Mouse (Mus musculus): ENCODE measurements around the gene Zfp366. TPM values are rescaled to one million over a fixed set of nuclear protein-coding genes. Genes with fewer than 3 reads are reported as not detected.

The Zfp366 gene
- total RNA-seq, 2 experiments from 2014 or later, result 3.1 to 4.1 TPM

DNA sequence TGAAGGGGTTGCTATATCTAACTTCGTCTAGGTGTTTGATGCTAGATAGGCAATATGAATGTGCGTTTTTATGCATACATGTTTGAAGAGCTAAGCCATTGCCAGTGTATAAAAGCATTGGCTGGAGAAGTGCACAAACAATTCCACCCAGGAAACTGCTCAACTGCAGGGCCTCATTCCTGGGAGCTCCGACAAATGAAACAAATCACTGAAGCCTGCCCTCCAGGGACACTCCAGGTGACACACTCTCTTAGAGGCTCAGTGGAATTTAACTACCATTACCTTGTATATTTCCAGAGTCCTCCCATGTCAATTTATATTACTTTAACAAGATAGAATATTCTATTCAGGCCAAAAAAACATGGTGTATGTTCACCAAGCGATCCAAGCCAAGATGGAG is 35.0 kb downstream of the Zfp366 start:
- no peak for DNase-seq (ENCODE audit: extremely low spot score in 1 of 2, low spot score in 2 of 2)
- H3K4me3 ChIP-seq, result no peak overlapping the region
- no peak for TF ChIP-seq CTCF (IDR thresholded peaks at IDR 0.05)
- H3K27ac ChIP-seq, result no peak overlapping the region
- intact Hi-C loops (cut with DNase I), result no loop called here

DNA sequence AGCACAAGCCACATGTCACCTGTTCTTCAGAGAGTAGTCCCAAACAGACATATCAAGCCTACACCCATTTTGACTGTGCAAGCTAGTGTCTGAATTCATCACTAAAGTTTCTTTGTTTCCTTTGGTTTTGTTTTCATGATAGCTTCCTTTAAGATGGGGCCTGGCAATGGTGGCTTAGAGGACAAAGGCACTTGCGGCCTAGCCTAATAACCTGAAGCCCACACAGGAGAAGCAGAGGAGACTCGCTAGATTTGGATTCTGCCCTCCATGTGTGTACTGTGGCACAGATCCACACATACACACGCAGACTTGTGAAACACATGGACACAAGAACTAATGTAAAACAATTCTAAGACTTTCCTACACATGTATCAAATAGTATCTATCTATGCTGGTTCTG is 37.4 kb downstream of the Zfp366 start:
- no peak overlapping the region for H3K27ac ChIP-seq
- intact Hi-C loops (cut with DNase I), result no loop called here
- no peak overlapping the region for H3K4me3 ChIP-seq
- DNase-seq (ENCODE audit: extremely low spot score in 1 of 2, low spot score in 2 of 2), result no peak
- TF ChIP-seq CTCF (IDR thresholded peaks at IDR 0.05), result no peak

DNA sequence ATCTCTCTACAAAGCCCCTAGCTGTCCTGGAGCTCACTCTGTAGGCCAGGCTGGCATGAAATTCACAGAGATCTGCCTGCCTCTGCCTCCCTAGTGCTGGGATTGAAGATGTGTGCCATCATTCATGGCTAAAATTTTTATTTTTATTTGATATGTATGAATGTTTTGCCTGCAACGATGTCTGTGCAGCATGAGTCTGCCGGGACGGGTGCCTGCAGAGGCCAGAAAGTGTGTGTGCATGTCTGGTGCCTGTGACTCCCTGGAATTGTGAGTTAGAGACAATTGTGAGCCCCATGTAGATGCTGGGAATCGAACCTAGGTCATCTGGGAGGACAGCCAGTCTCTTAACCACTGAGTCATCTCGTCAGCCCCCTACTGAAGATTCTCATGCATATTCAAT is 37.9 kb downstream of the Zfp366 start:
- intact Hi-C loops (cut with DNase I), result no loop called here
- TF ChIP-seq CTCF (IDR thresholded peaks at IDR 0.05), result no peak
- Histone ChIP-seq H3K27ac (no peak overlapping the region), H3K4me3 (no peak overlapping the region)
- DNase-seq (ENCODE audit: extremely low spot score in 1 of 2, low spot score in 2 of 2), result no peak

DNA sequence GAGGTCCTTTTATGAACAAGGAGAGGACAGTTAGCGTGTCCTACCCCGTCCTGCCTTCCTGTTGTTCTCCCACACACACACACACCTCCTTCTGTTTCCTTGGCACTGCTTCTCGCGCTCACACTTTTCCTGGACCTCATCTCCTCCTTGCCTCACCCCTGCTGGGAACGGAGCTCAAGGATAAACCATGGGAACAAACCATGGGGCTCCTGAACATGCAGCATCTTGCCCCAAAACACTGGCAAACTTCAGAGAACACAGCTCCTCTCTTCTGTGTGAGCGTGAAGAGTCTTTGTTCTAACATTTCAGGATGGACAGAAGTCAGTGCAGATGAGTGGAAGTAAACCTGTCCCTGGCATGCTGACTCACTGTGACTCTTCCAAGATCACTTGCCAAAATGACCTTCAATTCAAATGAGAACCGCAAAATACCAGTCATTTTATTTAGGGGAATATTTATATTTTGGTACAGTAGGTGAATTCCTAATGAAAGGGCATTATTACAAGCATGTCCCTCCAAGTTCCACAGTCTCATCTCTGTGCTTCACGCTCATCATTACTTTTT is 38.8 kb downstream of the Zfp366 start:
- no peak overlapping the region for H3K4me3 ChIP-seq
- no peak overlapping the region for H3K27ac ChIP-seq
- intact Hi-C loops (cut with DNase I), result no loop called here
- no peak for TF ChIP-seq CTCF (IDR thresholded peaks at IDR 0.05)
- DNase-seq (ENCODE audit: extremely low spot score in 1 of 2, low spot score in 2 of 2), result no peak

DNA sequence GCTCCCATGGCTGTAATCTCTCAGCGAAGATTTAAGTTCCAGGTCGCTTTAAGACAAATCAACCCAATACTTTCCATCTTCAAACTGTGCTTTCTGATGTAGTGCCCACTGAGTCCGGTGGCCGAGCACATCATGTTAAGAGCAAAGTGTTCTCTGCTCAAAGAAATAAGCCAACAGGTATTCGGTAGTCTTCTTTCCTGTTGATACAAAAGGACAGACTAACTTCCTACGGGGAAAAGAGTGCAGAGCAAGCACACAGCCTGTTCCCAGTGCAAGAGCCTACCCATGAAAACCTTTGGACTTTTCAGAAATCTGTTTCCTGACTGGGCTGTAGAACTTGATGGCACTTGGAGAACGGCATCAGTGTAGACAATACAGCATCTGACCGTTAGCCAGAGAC is 39.3 kb downstream of the Zfp366 start:
- no peak for DNase-seq (ENCODE audit: extremely low spot score in 1 of 2, low spot score in 2 of 2)
- H3K4me3 ChIP-seq, result no peak overlapping the region
- H3K27ac ChIP-seq, result no peak overlapping the region
- no peak for TF ChIP-seq CTCF (IDR thresholded peaks at IDR 0.05)
- intact Hi-C loops (cut with DNase I), result no loop called here

DNA sequence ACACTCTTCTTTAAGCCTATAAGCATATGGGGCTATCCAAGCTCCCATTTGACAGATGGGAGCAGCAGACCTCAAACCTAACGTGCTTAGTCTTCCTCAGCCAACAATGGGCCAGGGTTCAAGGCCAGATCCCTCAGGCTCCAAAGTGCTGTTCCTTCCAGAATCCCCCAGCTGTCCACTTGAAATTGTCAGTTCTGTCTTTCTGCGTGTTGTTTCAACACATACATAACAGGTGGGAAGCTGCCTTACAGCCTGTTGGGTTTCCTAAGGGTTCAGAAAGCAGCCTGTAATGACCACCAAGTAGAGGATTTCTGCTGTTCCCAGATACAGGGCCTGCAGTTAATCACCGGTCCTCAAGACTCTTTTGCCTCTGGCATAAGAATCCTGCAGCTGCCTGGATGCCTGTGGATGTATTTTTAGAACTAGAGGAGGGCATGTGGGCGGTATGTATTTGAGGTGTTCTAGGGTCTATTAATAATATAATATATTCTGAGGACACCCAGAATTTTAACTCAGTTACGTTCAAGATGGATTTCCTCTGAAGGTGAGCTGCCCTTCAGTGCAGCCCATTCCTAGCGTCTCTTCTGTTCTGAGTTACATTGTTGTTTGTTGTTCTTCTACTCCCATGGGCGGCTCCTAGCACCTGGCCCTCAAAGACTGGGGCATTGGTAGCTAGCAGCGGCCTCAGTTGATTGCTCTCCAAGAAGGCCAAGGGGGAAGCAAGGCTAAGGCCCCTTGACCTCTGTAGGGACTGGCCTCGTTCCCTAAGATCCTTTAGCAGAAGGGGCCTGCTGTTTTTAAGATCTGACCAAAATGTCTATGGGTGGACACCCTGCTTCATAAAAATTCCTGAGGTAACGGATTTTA is 41.0 kb downstream of the Zfp366 start:
- DNase-seq (ENCODE audit: extremely low spot score in 1 of 2, low spot score in 2 of 2), result no peak
- Histone ChIP-seq H3K4me3 (no peak overlapping the region), H3K27ac (no peak overlapping the region)
- intact Hi-C loops (cut with DNase I), result no loop called here
- TF ChIP-seq CTCF (IDR thresholded peaks at IDR 0.05), result no peak

DNA sequence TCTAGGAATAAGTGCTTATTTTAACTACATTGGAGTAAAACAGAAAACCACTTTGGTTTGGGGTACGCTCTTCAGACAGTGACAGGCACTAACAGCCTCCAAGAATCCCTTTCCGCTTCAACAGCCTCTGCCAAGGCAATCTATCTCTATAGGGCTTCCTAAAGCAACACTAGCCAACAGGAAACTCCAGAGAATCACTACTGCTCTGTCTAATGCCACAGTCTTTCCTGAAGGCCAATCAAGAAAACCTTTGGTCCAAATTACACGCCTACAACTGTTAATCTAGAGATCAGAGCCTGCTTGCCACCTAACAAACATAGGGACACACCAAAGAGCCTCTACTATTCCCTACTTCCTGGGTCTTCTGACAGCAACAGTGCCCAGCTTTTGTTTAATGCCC is 42.2 kb downstream of the Zfp366 start:
- no peak for TF ChIP-seq CTCF (IDR thresholded peaks at IDR 0.05)
- no peak for DNase-seq (ENCODE audit: extremely low spot score in 1 of 2, low spot score in 2 of 2)
- H3K27ac ChIP-seq, result no peak overlapping the region
- no peak overlapping the region for H3K4me3 ChIP-seq
- intact Hi-C loops (cut with DNase I), result no loop called here

DNA sequence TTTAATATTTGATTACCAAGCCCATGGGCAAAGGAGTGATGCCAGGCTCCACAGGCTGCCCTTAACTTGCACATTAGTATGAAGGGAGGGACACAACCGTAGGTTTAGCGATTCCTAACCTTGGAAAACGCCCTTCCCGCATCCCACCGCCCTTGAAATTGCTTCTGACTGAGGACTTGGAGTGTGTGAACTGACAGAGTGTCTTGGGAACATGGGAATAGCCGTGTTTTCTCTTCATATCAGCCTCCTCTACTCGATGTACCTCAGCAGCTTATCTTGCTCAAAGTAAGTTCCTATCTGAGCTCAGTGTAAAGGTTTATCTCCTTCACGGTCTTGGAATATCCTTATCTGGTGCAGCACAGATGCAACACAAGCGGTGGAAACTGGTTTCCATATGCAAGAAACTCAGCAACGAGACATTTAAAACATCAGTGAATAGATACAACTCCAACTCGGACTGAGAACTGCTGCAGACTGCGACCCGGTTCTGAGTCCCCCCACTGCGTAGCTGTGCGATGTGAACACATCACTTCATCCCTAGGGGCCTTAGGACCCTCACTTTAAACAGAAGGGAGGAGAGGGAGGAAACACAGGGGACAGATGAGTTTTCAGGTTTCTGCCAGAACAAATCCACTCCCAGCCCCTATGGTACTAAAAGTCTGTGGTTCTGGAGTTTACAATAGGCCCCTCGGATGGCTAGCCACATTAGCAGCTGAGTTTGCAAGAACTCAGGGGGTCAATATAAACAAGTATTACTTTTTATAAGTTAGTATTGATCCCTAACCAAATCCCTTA is 43.0 kb downstream of the Zfp366 start:
- no peak for DNase-seq (ENCODE audit: extremely low spot score in 1 of 2, low spot score in 2 of 2)
- no peak for TF ChIP-seq CTCF (IDR thresholded peaks at IDR 0.05)
- intact Hi-C loops (cut with DNase I), result no loop called here
- Histone ChIP-seq H3K27ac (no peak overlapping the region), H3K4me3 (no peak overlapping the region)

DNA sequence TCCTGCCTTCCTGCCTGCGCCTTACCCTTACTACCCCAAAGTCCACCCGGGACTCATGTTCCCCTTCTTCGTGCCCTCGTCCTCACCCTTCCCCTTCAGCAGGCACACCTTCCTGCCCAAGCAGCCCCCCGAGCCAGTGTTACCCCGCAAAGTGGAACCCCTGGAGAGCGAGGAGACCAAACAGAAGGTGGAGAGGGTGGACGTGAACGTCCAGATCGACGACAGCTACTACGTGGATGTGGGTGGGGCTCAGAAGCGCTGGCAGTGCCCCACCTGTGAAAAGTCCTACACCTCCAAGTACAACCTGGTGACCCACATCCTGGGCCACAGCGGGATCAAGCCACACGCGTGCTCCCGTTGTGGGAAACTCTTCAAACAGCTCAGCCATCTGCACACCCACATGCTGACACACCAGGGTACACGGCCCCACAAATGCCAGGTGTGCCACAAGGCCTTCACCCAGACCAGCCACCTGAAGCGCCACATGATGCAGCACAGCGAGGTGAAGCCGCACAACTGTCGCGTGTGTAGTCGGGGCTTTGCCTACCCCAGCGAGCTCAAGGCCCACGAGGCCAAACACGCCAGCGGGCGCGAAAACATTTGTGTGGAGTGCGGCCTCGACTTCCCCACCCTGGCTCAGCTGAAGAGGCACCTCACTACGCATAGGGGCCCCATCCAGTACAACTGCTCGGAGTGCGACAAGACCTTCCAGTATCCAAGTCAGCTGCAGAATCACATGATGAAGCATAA is 44.4 kb downstream of the Zfp366 start:
- DNase-seq (ENCODE audit: extremely low spot score in 1 of 2, low spot score in 2 of 2), result no peak
- no peak overlapping the region for H3K4me3 ChIP-seq
- no peak overlapping the region for H3K27ac ChIP-seq
- no peak for TF ChIP-seq CTCF (IDR thresholded peaks at IDR 0.05)
- intact Hi-C loops (cut with DNase I), result no loop called here

DNA sequence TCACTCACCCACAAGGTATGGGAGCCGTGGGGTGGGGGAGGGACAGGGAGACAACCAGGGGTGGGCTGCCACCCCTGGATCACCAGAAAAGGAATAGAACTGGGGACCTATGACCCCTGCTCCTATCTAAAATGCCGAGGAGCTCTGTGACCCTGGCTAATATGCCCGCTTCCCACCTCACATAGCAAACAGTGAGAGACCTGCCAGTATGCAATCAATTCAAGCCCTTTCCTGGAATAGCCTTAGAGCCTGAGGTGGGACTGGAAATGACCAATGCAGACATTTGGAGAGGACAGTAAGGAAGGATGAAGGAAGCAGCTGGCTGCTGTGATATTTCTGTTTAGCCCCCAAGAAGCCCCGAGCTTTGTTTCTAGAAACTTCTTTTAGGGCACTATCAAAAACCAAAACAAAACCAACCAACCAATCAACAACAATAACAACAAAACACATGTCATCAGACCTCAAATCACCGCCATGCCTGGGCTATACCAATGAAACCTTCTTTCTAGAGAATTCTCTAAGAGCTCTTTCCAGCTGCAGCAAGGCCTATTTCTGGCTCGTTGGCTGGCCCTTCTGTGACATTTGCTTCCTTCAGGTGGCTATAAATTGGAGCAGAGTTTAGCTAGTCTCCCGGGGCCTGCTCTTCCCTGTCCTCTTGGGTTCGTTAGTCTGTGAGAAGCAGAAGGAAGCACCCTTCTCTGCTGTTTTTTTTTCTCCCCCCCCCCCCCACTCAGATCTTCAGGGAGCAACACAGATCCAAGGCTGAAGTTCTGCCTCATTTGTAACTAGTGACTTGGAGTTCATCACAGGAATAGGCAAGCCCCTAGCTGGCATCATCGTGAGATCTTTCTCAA is 45.2 kb downstream of the Zfp366 start:
- no peak for DNase-seq (ENCODE audit: extremely low spot score in 1 of 2, low spot score in 2 of 2)
- H3K4me3 ChIP-seq, result no peak overlapping the region
- no peak for TF ChIP-seq CTCF (IDR thresholded peaks at IDR 0.05)
- intact Hi-C loops (cut with DNase I), result loop anchor here (5.0 kb wide), 1 partner anchor 53 kb away; no protein-coding TSS in a partner anchor
- H3K27ac ChIP-seq, result peak overlapping the region; percentile 12

DNA sequence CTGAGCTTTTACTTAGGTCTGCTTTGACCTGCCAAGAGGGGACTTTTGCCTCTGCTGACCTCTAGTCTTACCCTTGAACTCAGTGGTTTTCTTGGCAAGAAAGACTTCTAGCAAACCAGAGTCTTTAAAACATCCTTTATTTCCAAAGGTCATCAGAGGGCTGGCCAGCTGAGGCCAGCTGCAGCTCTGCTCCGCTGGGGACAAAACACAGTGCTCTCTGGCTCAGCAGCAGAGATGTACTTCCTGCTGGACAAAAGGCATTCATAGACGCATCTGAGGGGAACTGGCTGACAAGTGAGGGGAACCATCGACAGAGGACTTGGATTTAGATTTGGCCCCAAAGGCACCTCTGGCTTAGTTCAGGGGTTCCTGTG is 45.9 kb downstream of the Zfp366 start:
- no peak for TF ChIP-seq CTCF (IDR thresholded peaks at IDR 0.05)
- Histone ChIP-seq H3K27ac (peak overlapping the region; percentile 12; the same call in 1 of the 2 replicates), H3K4me3 (no peak overlapping the region)
- no peak for DNase-seq (ENCODE audit: extremely low spot score in 1 of 2, low spot score in 2 of 2)
- intact Hi-C loops (cut with DNase I), result loop anchor here (5.0 kb wide), 1 partner anchor 53 kb away; no protein-coding TSS in a partner anchor
